8 mouse cellular contexts compared by ENCODE assay signal in genomic region chr11:85972385-85972784, GRCm38 (mm10).
DNase-seq lines count a peak whose midpoint lies in the region; TF ChIP-seq lines count a peak whose summit lies in the region.

No protein-coding gene starts in this region.

- TF ChIP-seq CTCF in heart, adult 2 months (IDR thresholded peaks at IDR 0.05): peak; percentile 99; the same call in 1 of the 2 replicates
- peak; percentile 99 for TF ChIP-seq CTCF in layer of hippocampus, adult 2 months (conservative IDR thresholded peaks at IDR 0.05)

- no peak overlapping the region for H3K27ac ChIP-seq in heart, adult 2 months
- H3K27ac ChIP-seq in layer of hippocampus, adult 2 months: no peak overlapping the region

- H3K9ac ChIP-seq in heart, adult 2 months (ENCODE audit: low read depth, low read length): no peak overlapping the region

- H3K79me2 ChIP-seq in heart, adult 2 months (replicated peaks; ENCODE audit: control insufficient read depth, insufficient read depth, low read length): no peaks in the 10 kb centered on the region

- TF ChIP-seq POLR2A in heart, adult 2 months (IDR thresholded peaks at IDR 0.05; ENCODE audit: insufficient read depth, low read depth, low read length): no peak

- peak; percentile 59 to 68 for DNase-seq in heart, adult 2 months
- DNase-seq in heart, postnatal 25 days (ENCODE audit: low spot score): no peak
- peak; percentile 22 for DNase-seq in T-cell, adult 2 months (ENCODE audit: low spot score)
- peak; percentile 49 to 58 for DNase-seq in cerebellum, postnatal 4 days (ENCODE audit: low spot score in 2 of 2)
- DNase-seq in gastrocnemius, postnatal 14 days: peak; percentile 71
- DNase-seq in layer of hippocampus, adult 2 months (ENCODE audit: low spot score in 2 of 2): peak; percentile 81 to 82
- DNase-seq in lung, postnatal 10 days: peak; percentile 85
- DNase-seq in skeletal muscle tissue, adult 2 months (ENCODE audit: low read depth, low spot score): peak; percentile 52

- 23% methylated on average over 7 of the region's 7 CpGs for WGBS in heart, adult 2 months

- H3K27me3 ChIP-seq in heart, adult 2 months (ENCODE audit: control insufficient read depth, insufficient read depth, low read length): no peaks in the 10 kb centered on the region

- intact Hi-C loops in heart, adult 2 months (cut with DNase I): loop anchor here (2.0 to 5.0 kb wide), 4 partner anchors 128 to 590 kb away; no protein-coding TSS in a partner anchor
- intact Hi-C loops in heart, postnatal 25 days (cut with DNase I): loop anchor here (1.0 to 5.0 kb wide), 4 partner anchors 123 to 590 kb away; no protein-coding TSS in a partner anchor
- intact Hi-C loops in gastrocnemius, postnatal 14 days (cut with DNase I; ENCODE audit: low total_unique reads): loop anchor here (5.0 kb wide), 1 partner anchor 125 kb away; no protein-coding TSS in a partner anchor

- no peaks in the 10 kb centered on the region for H3K36me3 ChIP-seq in heart, adult 2 months (ENCODE audit: control insufficient read depth, insufficient read depth, low read length)

- no peaks in the 10 kb centered on the region for H3K4me1 ChIP-seq in heart, adult 2 months (ENCODE audit: control insufficient read depth, insufficient read depth, low read length)

- no peak overlapping the region for H3K4me3 ChIP-seq in heart, adult 2 months
- H3K4me3 ChIP-seq in layer of hippocampus, adult 2 months: no peak overlapping the region

- TF ChIP-seq EP300 in heart, adult 2 months (IDR thresholded peaks at IDR 0.05; ENCODE audit: insufficient read depth, low read depth, low read length): no peak
